Mouse (Mus musculus) CH12.LX (cell line): ENCODE results near the gene Gstp1.
"Not testable (repeated sequence)": the region's sequence is repeated elsewhere in the genome, so short reads cannot be mapped to it uniquely, and the experiment has no call there.

Experiments used
- BHLHE40 ChIP-seq: IDR thresholded peaks from 2 replicates; pipeline ENCODE4 v1.6.1; 2011; ENCODE audit warnings: mild to moderate bottlenecking, low read depth, low read length, improper control_type of control experiment
- CHD1 ChIP-seq: IDR thresholded peaks from 2 replicates; pipeline ENCODE4 v1.6.1; 2012; ENCODE audit warnings: low read depth, low read length, improper control_type of control experiment, inconsistent platforms
- CTCF ChIP-seq, 2 experiments: IDR thresholded peaks in 1 of 2; conservative IDR thresholded peaks in 1 of 2; 2 replicates each; pipeline ENCODE4 v1.5.1; 2011 to 2012; ENCODE audit warnings: low read depth in 2 of 2, low read length in 2 of 2, improper control_type of control experiment in 1 of 2, inconsistent platforms in 1 of 2, mild to moderate bottlenecking in 1 of 2, moderate library complexity in 1 of 2
- E2F4 ChIP-seq: IDR thresholded peaks from 2 replicates; pipeline ENCODE4 v1.6.1; 2011; ENCODE audit warnings: low read depth, low read length, improper control_type of control experiment; ENCODE audit not compliant: insufficient replicate concordance
- ELF1 ChIP-seq: IDR thresholded peaks from 2 replicates; pipeline ENCODE4 v1.6.1; 2014; ENCODE audit warnings: low read depth, mild to moderate bottlenecking, inconsistent platforms, low read length, improper control_type of control experiment
- EP300 ChIP-seq: IDR thresholded peaks from 2 replicates; pipeline ENCODE4 v1.6.1; 2011; ENCODE audit warnings: low read length, improper control_type of control experiment
- MAFK ChIP-seq: IDR thresholded peaks from 2 replicates; pipeline ENCODE4 v1.6.1; 2011; ENCODE audit warnings: low read length, improper control_type of control experiment; ENCODE audit not compliant: insufficient replicate concordance
- MAZ ChIP-seq: IDR thresholded peaks from 2 replicates; pipeline ENCODE4 v1.6.1; 2012; ENCODE audit warnings: low read depth, mild to moderate bottlenecking, inconsistent platforms, low read length, improper control_type of control experiment, moderate library complexity
- NRF1 ChIP-seq: IDR thresholded peaks from 2 replicates; pipeline ENCODE4 v1.6.1; 2014; ENCODE audit warnings: low read depth, mild to moderate bottlenecking, inconsistent platforms, low read length, improper control_type of control experiment, moderate library complexity
- POLR2A ChIP-seq: IDR thresholded peaks from 2 replicates; pipeline ENCODE4 v1.6.1; 2011; ENCODE audit warnings: low read depth, mild to moderate bottlenecking, improper control_type of control experiment, low read length
- SMC3 ChIP-seq: IDR thresholded peaks from 2 replicates; pipeline ENCODE4 v1.6.1; 2011; ENCODE audit warnings: low read depth, low read length, improper control_type of control experiment
- TBP ChIP-seq: conservative IDR thresholded peaks from 2 replicates; pipeline ENCODE4 v1.6.1; 2011; ENCODE audit warnings: low read depth, low read length, improper control_type of control experiment
- USF1 ChIP-seq: IDR thresholded peaks from 2 replicates; pipeline ENCODE4 v1.6.1; 2014; ENCODE audit warnings: low read depth, mild to moderate bottlenecking, inconsistent platforms, low read length, improper control_type of control experiment
- ZNF384 ChIP-seq: IDR thresholded peaks from 2 replicates; pipeline ENCODE4 v1.6.1; 2012; ENCODE audit warnings: low read depth, low read length, improper control_type of control experiment, inconsistent platforms

GRCm38 (mm10) chr19:4064501-4064900 is 26.7 kb upstream of the Gstp1 start:
- TF ChIP-seq CTCF (conservative IDR thresholded peaks at IDR 0.05 in 1 of 2, IDR thresholded peaks at IDR 0.05 in 1 of 2; ENCODE audit: low read depth in 2 of 2, low read length in 2 of 2); E2F4; TBP; POLR2A; ELF1; EP300; MAZ; ZNF384; NRF1; SMC3; MAFK; CHD1; USF1; BHLHE40: not testable (repeated sequence)
